Mouse (Mus musculus): Measurements from ENCODE around the gene Pla2g2f.
A peak's percentile ranks its signal among the peaks of the same experiment; 100 is the strongest.

Gene Pla2g2f

DNA sequence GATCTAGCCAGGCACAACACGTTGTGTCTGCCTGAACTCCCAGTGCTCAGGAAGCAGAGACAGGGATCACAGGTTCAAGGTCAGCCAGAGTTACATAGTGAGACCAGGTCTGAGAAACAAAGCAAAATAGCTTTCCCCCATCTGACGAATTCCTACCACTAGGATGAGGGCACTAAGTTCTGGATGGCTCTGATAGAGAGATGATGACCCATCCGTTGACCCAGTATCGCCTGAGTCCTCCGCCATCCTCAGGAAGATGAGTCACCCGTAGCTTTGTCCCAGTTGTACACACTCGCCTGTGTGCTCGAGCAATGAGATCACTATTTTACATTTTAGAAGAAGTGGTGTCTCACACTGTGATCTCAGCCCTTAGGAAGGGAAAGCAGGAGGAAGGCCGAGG, 4.8 kb upstream of the Pla2g2f start:
- no peak for DNase-seq (ENCODE audit: low spot score)

DNA sequence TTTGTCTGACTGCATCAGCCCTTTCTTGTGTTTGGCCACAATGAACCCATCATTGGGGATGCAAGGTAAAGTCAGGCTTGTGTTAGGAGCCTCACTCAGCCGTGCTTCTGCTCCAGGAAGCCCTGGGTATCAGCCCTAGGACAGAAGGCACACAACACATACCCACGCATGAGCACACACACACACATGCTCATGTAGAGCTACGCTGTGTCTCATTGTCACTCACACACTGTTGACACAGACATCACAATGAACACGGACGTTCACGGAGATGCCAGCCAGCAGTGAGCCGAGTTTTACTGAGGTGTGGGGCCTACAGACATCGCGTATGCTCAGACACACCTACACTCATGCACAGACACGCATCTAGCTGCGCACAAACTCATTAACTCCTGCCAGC, 1.4 kb downstream of the Pla2g2f start:
- no peak for DNase-seq (ENCODE audit: low spot score)

DNA sequence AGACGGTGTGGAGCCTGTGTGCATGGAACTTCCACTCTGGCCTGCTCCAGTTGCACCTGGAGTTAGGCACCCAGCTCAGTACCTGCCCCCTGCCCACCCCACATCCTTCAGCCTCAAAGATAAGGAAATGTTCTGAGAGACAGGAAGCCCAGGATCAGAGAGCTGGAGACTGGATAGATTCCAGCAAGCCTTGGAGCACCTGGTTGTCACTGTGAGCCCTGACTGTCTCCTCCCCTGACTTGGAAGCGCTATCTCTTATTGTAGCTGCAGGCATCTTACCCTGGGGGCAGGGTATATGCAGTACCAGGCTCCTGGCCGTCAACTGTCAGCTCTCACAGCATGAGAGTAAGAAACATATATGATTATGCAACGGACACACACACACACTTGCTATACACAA, 2.0 kb downstream of the Pla2g2f start:
- DNase-seq (ENCODE audit: low spot score) = no peak

DNA sequence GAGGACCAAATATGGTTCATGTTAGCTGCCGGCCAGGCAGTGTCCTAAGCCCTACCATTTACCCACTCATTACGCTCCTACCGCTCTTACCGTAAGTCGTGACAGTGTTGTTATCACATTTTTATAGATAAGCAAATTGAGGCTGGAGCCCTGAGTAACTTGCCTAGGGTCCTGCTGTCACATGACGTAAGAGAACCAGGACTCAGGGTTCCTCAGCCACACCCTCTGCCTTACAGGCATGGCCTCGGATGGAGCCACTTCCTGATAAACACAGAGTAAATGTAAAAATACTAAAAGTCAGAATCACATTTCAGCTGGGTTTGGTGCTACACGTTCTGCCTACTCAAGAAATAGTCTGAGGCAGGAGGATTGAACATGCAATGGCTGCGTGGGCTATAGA, 3.0 kb downstream of the Pla2g2f start:
- DNase-seq (ENCODE audit: low spot score) = no peak

DNA sequence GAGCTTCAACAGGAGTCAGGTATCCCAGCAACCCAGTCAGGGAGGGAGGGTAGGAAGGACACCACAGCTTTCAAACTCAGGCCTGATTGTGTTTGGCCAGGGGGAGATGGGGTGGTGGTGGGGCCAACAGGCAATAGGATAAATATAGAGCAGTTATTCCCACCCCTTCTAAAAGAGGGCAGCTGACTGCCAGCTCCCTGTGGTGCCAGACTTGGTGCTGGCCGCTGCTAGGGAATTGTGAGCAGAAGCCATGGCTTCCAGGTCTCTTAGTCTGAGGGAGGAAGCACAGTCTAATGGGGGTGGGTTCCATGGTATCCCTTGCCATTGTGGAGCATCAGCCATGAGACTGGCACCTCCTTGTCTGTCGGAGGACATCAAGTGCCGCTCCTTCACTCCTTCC, 3.8 kb downstream of the Pla2g2f start:
- no peak for DNase-seq (ENCODE audit: low spot score)

DNA sequence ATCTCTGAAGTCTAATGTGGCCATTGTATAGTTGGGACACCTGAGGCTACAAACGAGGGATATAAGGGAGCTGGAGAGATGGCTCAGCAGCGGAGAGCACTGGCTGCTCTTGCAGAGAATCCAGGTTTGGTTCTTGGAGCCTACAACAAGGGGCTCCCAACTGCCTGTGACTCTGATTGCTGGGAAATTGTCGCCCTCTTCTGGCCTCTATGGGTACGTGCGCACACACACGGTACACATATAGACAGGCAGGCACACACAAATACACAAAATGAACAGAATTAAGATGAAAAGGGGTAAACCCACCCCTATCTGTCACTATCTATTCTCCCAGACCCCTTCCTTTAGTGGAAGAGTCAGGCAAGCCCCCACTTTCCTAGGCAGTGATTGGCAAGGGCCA, 4.8 kb downstream of the Pla2g2f start:
- DNase-seq (ENCODE audit: low spot score) = no peak

DNA sequence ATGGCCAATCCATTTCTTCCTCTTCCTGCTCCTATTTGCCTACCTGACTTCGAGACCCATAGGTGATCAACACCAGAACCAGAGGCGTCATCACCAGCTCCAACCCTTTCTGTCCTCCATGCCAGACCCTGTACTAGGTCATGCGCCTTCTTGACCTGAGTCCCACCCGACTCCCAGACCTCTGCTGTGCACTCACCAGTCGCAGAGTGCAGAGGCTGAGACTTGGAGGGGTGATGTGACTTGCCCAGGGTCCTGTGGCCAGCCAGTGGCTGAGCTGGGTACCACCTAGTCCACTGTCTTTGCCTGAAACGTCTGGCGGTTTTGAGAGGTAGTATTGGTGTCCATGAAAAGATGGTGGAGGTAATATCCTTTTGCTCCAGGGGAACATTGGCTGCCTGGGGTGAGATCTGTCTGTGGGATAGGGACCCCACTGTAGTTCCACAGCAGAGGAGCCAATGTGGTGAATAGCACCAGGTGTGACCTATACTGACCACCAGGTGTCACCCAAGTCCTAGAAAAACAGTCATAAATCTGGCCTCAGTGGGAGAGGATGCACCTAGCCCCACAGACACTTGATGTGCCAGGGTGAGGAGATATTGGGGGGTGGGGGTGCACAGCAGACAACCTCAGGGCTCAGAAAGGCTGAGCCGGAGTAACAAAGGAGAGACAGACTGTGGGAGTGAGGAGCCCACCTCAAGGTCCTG, 8.9 kb downstream of the Pla2g2f start:
- no peak for DNase-seq (ENCODE audit: low spot score)

DNA sequence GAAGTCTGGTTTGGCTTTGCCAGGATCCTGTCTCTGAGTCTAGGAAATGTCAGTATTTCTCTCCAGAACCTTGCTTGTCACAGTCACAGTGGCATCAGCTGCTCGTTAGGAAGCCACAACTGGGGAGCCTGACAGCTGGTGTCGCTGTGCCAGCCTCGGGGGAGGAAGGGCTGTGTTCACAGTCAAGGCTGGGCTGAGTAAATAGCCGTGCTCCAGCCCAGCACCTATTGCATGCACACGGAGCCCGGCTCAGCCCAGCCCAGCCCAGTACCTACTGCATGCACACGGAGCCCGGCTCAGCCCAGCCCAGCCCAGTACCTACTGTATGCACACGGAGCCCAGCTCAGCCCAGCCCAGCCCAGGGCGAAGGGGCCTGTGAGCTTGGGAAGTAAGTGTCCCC, 9.6 kb downstream of the Pla2g2f start:
- no peak for DNase-seq (ENCODE audit: low spot score)

DNA sequence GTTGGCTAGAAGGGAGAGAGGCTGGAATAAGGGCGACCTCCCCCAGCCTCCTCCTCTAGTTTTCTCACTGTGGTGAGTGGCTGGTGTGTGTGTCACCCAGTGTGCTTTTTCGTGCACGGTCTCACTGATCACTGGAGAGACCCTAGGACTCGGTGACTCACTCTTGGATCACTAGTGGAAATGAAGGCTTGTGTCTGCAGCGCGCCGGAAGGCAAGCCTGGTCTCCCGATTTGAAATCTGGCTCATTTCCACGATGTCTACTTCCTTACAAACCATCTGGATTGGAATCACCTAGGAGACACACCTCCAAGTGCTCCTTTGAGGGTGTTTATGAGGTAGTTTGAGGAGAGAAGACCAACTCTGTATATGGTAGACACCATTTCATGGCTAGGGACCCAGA, 10.6 kb downstream of the Pla2g2f start:
- DNase-seq (ENCODE audit: low spot score) = no peak

DNA sequence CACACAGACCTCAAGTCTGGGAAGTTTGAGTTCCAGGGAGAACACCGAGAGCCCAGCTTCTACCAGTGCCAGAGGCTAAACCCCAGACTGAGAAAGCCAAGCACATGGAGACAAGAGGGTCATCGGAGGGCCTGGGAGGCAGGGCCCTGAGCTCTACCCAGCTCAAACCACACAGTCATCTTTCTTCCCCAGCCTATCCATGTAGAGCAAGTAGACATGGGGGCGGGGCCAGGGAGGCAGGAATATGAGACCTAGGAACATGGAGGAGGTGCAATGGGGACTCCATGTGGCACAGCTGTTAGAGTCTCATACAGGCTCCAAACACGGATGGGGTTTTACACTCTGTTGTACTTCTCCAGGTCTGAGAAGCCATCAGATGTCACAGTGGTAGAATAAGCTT, 11.5 kb downstream of the Pla2g2f start:
- no peak for DNase-seq (ENCODE audit: low spot score)

DNA sequence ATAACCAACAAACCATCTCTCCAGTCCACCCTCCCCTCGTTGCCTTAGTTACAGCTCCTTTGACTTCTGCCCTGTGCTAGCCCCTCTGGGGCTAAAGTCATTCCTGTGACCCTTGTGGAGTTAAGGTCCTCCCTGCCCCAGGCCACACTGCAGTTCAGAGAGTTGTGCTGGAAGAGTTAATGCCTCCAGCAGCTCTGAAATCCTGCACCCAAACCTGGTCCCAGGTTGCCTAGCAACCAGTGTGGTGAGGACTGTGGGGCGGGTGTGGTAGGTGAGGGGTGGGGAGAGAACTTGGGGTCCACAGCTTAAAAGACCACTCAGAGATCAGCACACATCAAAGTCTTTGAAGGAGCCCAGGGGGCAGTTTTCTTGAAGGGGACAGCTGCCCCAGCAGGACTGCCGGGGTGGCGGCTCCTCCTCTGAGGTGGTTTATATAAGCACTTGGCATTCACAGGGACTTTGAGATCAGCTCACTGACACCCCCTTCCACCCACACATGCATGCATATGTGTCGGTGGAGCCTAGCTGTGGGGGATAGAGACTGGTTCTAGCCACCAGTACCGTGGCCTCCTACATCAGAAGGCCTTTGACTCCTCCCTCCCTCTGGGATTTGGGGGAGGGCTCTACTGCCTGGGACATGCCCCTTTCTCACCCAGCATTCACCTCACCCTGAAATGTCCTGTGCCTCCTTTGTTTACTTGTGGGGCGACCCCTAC, 18.1 kb downstream of the Pla2g2f start:
- DNase-seq (ENCODE audit: low spot score) = no peak

DNA sequence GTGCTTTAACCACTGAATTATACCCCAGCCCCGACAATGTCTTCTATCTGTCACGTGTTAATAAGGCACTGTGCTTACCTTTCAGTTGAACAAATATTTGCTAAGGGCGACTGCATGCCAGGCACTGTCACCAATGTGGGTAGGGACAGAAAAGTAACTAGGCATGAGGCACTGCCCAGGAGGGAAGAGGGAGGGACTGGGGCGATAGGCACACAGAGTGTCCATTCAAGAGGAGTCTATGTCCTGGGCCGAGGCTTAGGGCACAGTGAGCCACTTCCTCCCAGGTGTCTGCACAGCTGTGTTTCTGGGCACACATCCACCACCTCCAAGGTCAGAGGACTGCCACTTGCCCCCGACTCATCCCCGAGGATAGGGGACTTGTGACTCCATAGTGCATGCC, 20.4 kb downstream of the Pla2g2f start, which contains the start of gene Ubxn10:
Gene Ubxn10 (minus strand): TSS at position 137 of the 400 bp plus-strand sequence.
- no peak for DNase-seq (ENCODE audit: low spot score)

DNA sequence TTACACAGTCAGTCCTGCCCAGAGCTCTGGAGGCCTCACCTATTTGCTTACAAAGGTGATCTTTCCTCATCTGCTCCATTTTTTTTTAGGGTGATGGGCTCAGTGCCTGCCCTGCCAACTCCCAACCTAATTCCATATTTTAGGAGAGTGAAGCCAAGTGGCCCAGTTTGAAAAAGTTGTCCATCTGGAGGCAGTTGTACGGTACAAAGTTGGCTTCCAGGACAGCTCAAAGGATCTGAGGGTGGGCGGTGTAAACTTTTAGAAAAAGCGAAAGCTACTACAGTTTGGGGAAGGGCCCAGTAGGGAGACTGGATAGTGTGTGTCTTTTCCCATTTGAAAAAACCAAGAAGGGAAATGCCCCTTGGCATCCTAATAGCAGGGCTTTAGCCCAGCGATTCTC, 22.6 kb downstream of the Pla2g2f start:
- DNase-seq (ENCODE audit: low spot score) = no peak

DNA sequence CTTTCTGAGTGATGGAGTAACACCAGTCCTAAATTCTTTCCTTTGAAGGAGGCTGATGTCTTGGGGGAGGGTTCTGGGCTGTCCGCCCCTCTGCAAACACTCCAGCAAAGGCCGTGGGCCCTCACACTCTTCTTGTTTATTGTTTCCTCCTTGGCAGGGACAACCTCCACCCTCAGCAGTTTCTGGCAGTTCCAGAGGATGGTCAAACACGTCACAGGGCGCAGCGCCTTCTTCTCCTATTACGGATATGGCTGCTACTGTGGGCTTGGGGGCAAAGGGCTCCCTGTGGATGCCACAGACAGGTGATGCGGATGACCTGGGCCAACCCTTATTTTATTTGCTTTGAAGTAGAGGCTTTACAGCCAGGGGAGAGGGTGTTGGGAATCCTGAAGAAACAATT, 23.3 kb downstream of the Pla2g2f start:
- DNase-seq (ENCODE audit: low spot score) = no peak

DNA sequence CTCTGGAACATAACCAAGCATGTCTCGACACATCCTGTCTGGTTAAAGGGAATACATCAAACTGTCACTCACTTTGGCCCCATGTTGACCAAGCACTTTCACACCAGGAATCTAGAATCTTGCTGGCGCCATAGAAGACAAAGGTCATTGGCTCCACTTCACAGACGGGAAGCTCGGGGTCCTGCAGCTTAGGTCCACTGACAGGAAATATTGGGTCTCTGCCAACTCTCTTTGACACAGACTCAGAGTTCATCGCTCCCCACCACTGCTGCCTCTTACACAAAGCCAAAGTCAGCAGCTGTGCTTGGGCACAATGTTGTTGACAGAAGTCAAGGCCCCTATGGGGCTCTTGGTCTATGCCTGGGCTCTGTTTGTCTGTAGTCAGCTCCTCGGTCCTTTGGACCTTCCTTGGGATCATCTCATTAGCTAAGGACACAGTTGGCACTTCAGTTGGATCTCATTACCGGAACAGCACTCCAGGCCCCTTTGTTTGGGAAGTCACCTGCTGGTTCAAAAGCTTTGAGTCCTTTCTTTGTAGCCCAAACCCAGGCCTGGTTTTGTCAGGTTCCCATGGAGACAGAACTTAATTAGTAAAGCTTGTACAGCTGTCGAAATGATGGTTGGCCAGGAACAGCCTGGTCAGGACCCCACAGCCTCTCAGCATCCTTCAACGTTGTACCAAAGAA, 28.3 kb downstream of the Pla2g2f start:
- no peak for DNase-seq (ENCODE audit: low spot score)

DNA sequence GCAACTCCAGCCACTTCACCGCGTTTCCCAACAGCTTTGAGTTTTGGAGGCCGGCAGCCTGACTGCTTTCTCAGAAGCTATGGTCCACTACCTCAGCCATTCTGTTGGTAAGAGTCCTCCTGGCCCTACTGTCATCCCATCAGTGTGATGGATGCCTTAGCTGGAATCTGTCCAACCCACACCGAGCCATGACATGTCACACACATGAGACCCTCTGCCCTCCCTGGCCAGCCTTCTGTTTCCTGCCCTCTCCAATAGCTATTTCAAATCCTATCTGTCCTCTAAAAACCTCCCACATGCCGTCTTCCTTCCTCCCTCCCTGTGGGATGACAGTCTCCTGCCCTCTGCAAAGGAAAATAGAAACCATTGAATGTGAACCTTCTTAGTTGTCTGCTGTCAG, 31.7 kb downstream of the Pla2g2f start:
- no peak for DNase-seq (ENCODE audit: low spot score)

DNA sequence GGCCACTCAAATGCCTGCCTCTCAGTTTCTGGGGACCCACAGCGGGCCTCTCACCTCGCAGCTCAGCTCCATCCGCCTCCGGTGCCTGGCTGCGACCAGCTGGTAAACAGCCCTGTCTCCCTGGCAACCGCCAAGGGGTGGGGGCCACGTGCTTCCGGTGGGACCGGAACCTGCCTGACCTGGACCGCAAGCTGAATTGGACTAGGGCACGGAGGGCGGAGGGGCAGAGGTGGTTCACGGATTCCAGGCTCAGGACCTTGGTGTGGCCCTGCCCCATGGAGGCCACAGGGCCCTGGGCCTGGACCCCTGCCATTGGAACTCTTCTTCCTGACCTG, 32.3 kb downstream of the Pla2g2f start:
- peak; percentile 41 for DNase-seq (ENCODE audit: low spot score)

DNA sequence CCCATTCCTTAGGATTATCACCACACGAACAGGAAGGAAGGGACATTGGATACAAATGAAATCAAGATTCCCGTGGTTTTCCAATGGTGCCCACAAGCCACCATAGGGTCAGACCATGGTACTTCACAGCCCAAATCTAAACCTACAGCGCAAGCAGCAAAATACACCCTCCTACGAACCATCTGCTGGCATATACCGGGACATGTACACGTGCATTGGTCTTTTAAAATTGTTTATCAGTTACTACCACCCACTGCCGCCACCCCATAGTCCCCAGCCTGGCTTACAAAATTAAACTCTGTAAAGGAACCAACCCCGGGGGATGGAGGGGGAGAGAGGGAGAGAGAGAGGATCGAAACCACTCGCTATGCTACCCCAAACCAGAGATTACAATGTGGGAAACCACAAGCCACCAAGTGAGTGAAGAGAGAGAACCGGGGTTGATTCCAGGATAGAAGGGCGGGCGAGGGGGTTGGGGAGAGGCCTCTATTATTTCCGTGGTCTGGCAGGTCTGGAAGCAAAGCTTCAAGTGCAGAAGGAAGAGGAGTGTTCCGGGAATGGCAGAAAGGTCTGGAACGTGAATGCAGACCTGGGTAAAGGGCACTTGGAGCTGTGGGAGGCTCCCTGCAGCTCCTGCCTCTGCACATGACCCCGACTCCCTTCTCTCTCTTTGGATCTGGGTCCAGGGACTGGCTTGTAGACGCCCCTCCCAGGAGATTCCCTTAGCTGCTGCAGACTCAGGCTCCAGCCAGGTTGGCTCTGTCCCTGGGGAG, 32.9 kb downstream of the Pla2g2f start, which contains the start of gene Pla2g2c:
Gene Pla2g2c (plus strand): TSS at position 439 of the 773 bp plus-strand sequence.
- DNase-seq (ENCODE audit: low spot score) = no peak

DNA sequence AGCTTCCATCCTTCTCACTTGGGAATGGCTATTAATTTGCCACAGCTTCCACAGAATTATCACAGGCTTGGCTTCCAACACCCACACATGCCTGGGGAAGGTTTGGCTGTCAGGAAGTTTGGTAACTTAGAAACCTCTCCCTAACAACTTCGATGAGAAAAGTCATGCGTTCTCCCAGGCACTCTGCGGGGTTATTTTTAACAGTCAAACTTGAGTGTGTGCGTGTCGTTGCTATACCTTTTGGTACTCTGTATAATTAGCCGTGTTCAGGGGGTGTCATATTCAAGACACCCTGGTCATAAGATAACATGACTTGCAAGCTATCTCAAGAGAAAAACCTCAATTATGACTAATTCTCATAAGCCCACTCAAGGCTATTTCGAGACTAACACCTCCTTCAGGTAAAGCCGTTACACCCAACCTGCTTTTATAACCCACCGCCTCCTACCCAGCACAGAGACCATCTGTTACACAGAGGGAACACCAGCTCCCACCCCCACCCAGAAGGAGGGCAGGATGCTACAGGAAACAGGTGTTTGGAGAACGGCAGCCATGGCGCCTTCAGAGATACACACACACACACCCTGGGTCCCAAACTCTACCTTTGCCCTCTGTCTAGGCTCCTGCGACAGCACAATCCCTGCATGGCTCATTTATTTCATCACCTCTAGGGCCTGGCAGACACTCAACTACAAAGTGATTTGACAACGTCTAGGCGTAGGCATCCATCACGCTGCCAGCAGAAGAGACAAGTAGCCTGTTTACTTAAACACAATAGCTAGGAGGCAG, 33.7 kb downstream of the Pla2g2f start:
- DNase-seq (ENCODE audit: low spot score) = no peak

DNA sequence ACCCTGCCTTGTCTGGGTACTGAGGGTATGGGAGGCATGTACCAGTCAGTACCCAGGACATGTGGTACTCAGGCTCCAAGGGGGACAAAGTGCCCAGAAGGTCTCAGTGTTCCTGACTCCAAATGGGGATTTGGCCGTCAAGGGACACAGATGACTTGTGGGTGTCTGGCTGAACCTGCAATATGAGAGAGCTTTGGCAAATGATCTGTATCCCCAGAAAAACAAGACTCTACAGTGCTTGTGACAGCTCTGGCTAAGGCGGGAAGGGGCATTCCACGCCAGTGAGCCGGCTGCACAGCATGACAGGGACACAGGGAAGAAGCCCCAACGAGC, 38.2 kb downstream of the Pla2g2f start:
- no peak for DNase-seq (ENCODE audit: low spot score)

DNA sequence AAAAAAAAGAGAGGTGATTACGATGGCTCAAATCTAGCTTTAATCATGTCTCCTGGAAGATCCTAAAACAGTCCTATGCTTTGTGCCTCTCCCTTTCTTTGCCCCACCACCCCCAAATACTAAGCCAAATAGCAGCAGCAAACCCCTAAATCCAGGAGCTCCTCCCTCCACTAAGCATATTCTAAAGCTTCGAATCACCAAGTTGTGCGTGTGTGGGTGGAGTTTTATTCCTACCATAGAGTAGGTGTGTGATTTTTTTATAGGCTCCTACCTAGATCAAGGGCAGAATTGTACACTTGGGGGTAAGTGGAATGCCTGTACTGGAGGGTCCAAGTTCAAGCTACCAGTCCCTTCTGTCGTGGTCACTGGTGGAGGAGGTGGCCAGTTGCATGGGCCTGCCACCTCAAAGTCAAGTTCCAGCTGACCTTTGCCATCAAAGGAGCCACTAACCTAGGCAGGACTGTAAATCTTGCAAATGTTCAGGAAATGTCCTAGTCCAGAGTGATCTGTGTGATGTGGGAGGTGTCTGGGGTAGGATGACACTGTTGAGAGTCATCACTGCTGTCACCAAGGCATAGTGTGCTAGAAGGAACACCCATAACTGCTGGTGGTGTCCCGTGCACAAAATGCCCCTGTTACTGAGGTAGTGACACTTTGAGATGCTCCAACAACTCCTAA, 38.7 kb downstream of the Pla2g2f start:
- DNase-seq (ENCODE audit: low spot score) = no peak
